Mouse (Mus musculus) embryonic facial prominence, embryonic 11.5 days (tissue): ENCODE measurements at regions not wholly inside any gene's neighbourhood (a gene's known extent, or its start where the extent isn't known, plus 50 kb on each side); places are given as distances from the start of the nearest gene placed in this dataset.

Experiments used
- ATAC-seq: fragments of 200-750 bp; cut with Nextera tagmentation; replicated peaks from 2 replicates; pipeline ENCODE4 v1.8.0; 2017; ENCODE audit warnings: low read depth; ENCODE audit not compliant: insufficient number of reproducible peaks, low FRiP score, low TSS enrichment
- DNase-seq: peaks from one replicate; pipeline ENCODE4 v3.0.0-alpha.2; 2015; ENCODE audit warnings: low spot score
- H3K27ac ChIP-seq: fragments of 300-500 bp; sonication (generic); replicated peaks from 2 replicates; pipeline ENCODE4 v1.5.1; 2014; ENCODE audit warnings: mild to moderate bottlenecking, low read depth, low read length, control low read depth
- H3K27me3 ChIP-seq: fragments of 300-500 bp; sonication (generic); 2 replicates; pipeline ENCODE4 v1.6.1; 2014; ENCODE audit warnings: mild to moderate bottlenecking, low read length, moderate library complexity, mixed read lengths; ENCODE audit not compliant: control insufficient read depth, insufficient read depth
- H3K36me3 ChIP-seq: fragments of 300-500 bp; sonication (generic); replicated peaks from 2 replicates; pipeline ENCODE4 v1.6.1; 2014; ENCODE audit warnings: low read depth, mild to moderate bottlenecking, low read length, moderate library complexity, mixed read lengths; ENCODE audit not compliant: control insufficient read depth, insufficient read depth
- H3K4me1 ChIP-seq: fragments of 300-500 bp; sonication (generic); 2 replicates; pipeline ENCODE4 v1.6.1; 2014; ENCODE audit warnings: low read length, mixed read lengths; ENCODE audit not compliant: control insufficient read depth, insufficient read depth
- H3K4me2 ChIP-seq: fragments of 300-500 bp; sonication (generic); 2 replicates; pipeline ENCODE4 v1.6.1; 2014; ENCODE audit warnings: low read depth, mild to moderate bottlenecking, control low read depth, low read length, moderate library complexity
- H3K4me3 ChIP-seq: fragments of 300-500 bp; sonication (generic); 2 replicates; pipeline ENCODE4 v1.5.1; 2014; ENCODE audit warnings: low read depth, low read length, control low read depth
- H3K9ac ChIP-seq: fragments of 300-500 bp; sonication (generic); replicated peaks from 2 replicates; pipeline ENCODE4 v1.6.1; 2014; ENCODE audit warnings: mild to moderate bottlenecking, control low read depth, low read length
- H3K9me3 ChIP-seq: fragments of 300-500 bp; sonication (generic); replicated peaks from 2 replicates; pipeline ENCODE4 v1.6.1; 2016; ENCODE audit warnings: mild to moderate bottlenecking, low read length, inconsistent platforms, mixed read lengths; ENCODE audit not compliant: control insufficient read depth
- WGBS: fragments of 180-500 bp; shearing (Covaris S2); extraction: QIAGEN DNeasy Blood & Tissue Kit; methylation state at CpG from one replicate; pipeline ENCODE4 v1.1.7; 2014; 5-methylcytosine and 5-hydroxymethylcytosine counted together

DNA sequence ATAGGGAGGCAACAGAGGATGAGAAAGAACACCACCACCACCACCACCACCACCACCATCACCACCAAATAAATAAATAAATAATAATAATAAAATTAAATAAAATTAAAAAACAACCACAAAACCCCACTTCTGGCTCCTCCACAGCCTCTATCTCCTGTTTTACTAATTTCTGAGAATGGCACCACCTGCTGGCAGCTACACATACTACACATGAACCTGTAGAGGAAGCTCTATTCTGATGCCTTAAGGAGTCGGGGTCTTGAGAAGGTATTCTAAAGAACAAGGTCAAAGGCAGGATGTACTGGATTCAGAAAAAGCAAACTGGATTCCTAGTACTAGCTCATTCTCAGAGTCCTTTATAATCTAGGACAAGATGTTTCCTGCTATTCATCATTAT is 191.6 kb downstream of the Gm9195 start:
- WGBS = 68% methylated on average over 1 of the region's 1 CpGs
- H3K4me2 ChIP-seq = no peak overlapping the region
- H3K27me3 ChIP-seq = no peaks in the 10 kb centered on the region
- no peak overlapping the region for H3K4me3 ChIP-seq
- H3K9ac ChIP-seq = no peak overlapping the region
- ATAC-seq (no peak), DNase-seq (peak; percentile 68)
- H3K27ac ChIP-seq = no peak overlapping the region
- H3K4me1 ChIP-seq = no peaks in the 10 kb centered on the region
- H3K9me3 ChIP-seq = no peaks in the 10 kb centered on the region
- no peaks in the 10 kb centered on the region for H3K36me3 ChIP-seq

GRCm38 (mm10) chr14:72294631-72295030 is 197.0 kb downstream of the Gm9195 start:
- Histone ChIP-seq H3K4me3 (no peak overlapping the region), H3K9ac (no peak overlapping the region), H3K9me3 (no peaks in the 10 kb centered on the region), H3K4me1 (no peaks in the 10 kb centered on the region), H3K27me3 (no peaks in the 10 kb centered on the region), H3K27ac (no peak overlapping the region), H3K4me2 (no peak overlapping the region), H3K36me3 (no peaks in the 10 kb centered on the region)
- ATAC-seq (no peak), DNase-seq (no peak)
- 27% methylated on average over 6 of the region's 6 CpGs for WGBS

DNA sequence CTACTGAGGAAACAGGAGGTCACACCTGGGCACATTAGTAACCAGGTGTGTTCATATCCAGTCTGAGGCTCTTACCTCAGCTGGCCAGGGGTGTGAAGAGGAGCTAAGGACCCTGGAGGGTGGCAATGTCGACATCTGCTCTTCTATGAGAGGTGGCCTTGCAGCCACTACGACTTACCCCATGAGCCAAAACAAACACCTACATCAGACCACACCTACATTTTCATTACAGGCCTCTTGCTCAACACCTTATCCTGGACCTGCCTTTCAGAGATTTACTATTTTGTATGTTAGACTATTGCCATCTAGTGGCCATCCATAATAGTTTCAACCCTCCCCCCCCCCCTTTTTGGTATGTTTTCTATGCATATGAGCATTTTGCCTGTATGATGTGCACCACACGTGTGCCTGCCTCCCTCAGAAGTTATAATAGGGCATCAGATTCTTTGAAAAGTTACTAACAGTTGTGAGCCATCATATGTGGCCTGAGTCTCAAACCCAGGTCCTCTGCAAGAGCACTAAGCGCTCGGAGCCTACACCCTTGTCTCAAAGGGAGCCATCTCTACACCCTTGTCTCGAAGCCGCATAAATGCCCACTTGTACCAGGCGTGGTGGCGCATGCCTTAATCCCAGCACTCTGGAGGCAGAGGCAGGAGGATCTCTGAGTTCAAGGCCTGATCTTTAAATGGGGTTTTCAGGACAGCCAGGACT is 197.8 kb downstream of the Gm9195 start:
- H3K9ac ChIP-seq = no peak overlapping the region
- no peak overlapping the region for H3K4me2 ChIP-seq
- peak; percentile 70 for DNase-seq
- no peaks in the 10 kb centered on the region for H3K9me3 ChIP-seq
- no peak overlapping the region for H3K4me3 ChIP-seq
- no peaks in the 10 kb centered on the region for H3K27me3 ChIP-seq
- no peak overlapping the region for H3K27ac ChIP-seq
- peak; percentile 14; the same call in 1 of the 2 replicates for ATAC-seq
- no peaks in the 10 kb centered on the region for H3K36me3 ChIP-seq
- no peaks in the 10 kb centered on the region for H3K4me1 ChIP-seq
- 66% methylated on average over 9 of the region's 9 CpGs for WGBS

DNA sequence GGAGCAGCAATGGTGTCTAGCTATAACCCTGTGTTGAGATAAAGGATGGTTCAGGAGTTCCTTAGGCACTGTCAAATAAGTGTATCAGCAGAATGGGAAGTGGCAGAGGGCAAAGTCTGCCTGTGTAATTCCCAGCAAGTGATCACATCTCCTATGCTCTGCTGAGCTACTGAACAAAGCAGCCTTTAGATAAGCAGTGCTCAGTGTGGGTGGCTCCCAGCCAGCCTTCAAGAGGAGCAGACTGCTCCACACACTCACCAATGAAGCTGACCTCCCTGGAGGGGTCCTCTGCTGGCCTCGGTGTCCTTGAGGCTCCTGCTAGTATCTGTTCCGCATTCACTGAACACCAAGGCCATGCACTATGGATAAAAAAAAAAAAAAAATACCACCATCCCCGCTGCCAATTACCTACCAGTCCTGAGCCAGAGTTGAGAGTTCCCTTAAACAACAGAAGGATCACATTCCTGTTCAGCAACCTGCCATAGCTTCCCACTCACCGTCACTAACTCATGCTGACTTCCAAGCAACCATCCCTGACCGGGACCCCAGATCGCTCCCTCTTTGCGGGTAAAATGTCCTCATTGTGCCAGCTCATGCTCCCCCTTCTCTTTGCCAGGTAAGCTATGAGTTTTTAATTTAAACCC is 198.9 kb downstream of the Gm9195 start:
- Histone ChIP-seq H3K27ac (no peak overlapping the region), H3K4me1 (no peaks in the 10 kb centered on the region), H3K27me3 (no peaks in the 10 kb centered on the region), H3K4me3 (no peak overlapping the region), H3K9me3 (no peaks in the 10 kb centered on the region), H3K36me3 (no peaks in the 10 kb centered on the region), H3K4me2 (no peak overlapping the region), H3K9ac (no peak overlapping the region)
- ATAC-seq (no peak), DNase-seq (no peak)
- WGBS = 75% methylated on average over 7 of the region's 7 CpGs

DNA sequence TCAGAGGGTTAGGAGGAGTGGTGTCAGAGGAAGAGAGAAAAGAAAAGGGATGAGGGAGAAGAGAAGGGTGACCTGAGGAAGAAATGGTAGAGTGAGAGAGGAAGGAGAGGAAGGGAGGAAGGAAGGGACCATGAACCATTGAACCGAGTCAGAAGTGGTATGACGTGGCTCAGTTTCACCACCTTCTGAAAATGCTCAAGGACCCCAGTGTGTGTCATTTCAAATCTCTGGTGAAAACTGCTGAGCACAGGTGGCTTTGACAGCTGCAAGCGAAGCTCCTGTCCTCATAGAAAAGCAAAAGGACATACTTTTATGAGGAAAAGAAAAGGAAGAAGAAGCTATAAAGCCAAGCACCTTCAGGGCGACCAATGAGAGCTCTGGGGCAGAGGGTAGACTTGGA is 214.3 kb downstream of the Gm9195 start:
- 86% methylated on average over 4 of the region's 4 CpGs for WGBS
- Histone ChIP-seq H3K36me3 (no peaks in the 10 kb centered on the region), H3K4me1 (no peaks in the 10 kb centered on the region), H3K9ac (no peak overlapping the region), H3K27me3 (no peaks in the 10 kb centered on the region), H3K9me3 (no peaks in the 10 kb centered on the region), H3K27ac (no peak overlapping the region), H3K4me3 (no peak overlapping the region), H3K4me2 (no peak overlapping the region)
- DNase-seq = no peak
- ATAC-seq = no peak

- H3K4me3 ChIP-seq = no peak overlapping the region
- no peak overlapping the region for H3K27ac ChIP-seq
- whole genome bisulfite sequencing = 42% methylated on average over 2 of the region's 2 CpGs
- no peak for ATAC-seq
- H3K4me1 ChIP-seq = no peaks in the 10 kb centered on the region
- no peaks in the 10 kb centered on the region for H3K36me3 ChIP-seq
- no peaks in the 10 kb centered on the region for H3K9me3 ChIP-seq
- H3K27me3 ChIP-seq = no peaks in the 10 kb centered on the region
- no peak overlapping the region for H3K9ac ChIP-seq
- no peak for DNase-seq
- no peak overlapping the region for H3K4me2 ChIP-seq
Observed at GRCm38 (mm10) chr14:72259255-72259654, 232.4 kb downstream of the Gm9195 start.

DNA sequence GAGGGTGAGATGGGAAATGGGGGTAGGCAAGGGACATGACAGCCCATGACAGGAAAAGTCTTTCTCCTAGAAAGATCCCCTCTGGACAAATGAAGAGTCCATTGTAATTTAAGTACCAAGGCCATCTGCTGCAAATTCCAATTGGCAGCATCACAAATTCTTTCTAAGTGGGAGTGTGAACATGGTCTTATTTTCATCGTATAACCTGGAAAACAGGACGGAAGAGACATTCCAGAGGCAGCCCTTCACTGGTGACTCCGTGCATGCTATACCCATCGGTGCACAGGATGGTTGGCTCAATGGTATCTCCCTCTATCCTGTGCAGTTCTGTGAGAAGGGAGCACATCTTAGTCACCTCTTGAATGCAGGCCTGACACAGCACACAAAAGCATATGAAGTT is 249.8 kb downstream of the Gm9195 start:
- Histone ChIP-seq H3K4me2 (no peak overlapping the region), H3K36me3 (no peaks in the 10 kb centered on the region), H3K4me1 (no peaks in the 10 kb centered on the region), H3K27ac (no peak overlapping the region), H3K9ac (no peak overlapping the region), H3K9me3 (no peaks in the 10 kb centered on the region), H3K4me3 (no peak overlapping the region), H3K27me3 (no peaks in the 10 kb centered on the region)
- DNase-seq (no peak), ATAC-seq (no peak)
- 81% methylated on average over 4 of the region's 4 CpGs for WGBS

- no peak overlapping the region for H3K4me2 ChIP-seq
- DNase-seq (no peak), ATAC-seq (no peak)
- WGBS = 47% methylated on average over 4 of the region's 4 CpGs
- no peak overlapping the region for H3K4me3 ChIP-seq
- H3K36me3 ChIP-seq = no peaks in the 10 kb centered on the region
- H3K4me1 ChIP-seq = no peaks in the 10 kb centered on the region
- no peaks in the 10 kb centered on the region for H3K27me3 ChIP-seq
- no peak overlapping the region for H3K27ac ChIP-seq
- H3K9me3 ChIP-seq = no peaks in the 10 kb centered on the region
- H3K9ac ChIP-seq = no peak overlapping the region
Observed at GRCm38 (mm10) chr14:72240272-72240671, 251.4 kb downstream of the Gm9195 start.
